Mouse (Mus musculus) midbrain, embryonic 10.5 days (tissue): ENCODE measurements around the gene Wipf1. TPM values are rescaled to one million over a fixed set of nuclear protein-coding genes. Genes with fewer than 3 reads are reported as not detected.

ENCODE experiments used
- DNase-seq: peaks from one replicate; pipeline ENCODE4 v3.0.0-alpha.2; 2017; ENCODE audit warnings: low spot score
- H3K27ac ChIP-seq: fragments of 300-500 bp; sonication (generic); replicated peaks from 2 replicates; pipeline ENCODE4 v1.5.1; 2016; ENCODE audit warnings: mild to moderate bottlenecking
- H3K27me3 ChIP-seq: fragments of 300-500 bp; sonication (generic); 2 replicates; pipeline ENCODE4 v1.6.1; 2016; ENCODE audit warnings: low read depth, mild to moderate bottlenecking; ENCODE audit not compliant: poor library complexity, severe bottlenecking
- H3K36me3 ChIP-seq: fragments of 300-500 bp; sonication (generic); 2 replicates; pipeline ENCODE4 v1.6.1; 2016; ENCODE audit warnings: mild to moderate bottlenecking, moderate library complexity
- H3K4me1 ChIP-seq: fragments of 300-500 bp; sonication (generic); 2 replicates; pipeline ENCODE4 v1.6.1; 2016
- H3K4me3 ChIP-seq: fragments of 300-500 bp; sonication (generic); 2 replicates; pipeline ENCODE4 v1.5.1; 2016; ENCODE audit warnings: mild to moderate bottlenecking, moderate library complexity
- H3K9me3 ChIP-seq: fragments of 300-500 bp; sonication (generic); replicated peaks from 2 replicates; pipeline ENCODE4 v1.6.1; 2016; ENCODE audit warnings: mild to moderate bottlenecking
- WGBS: fragments of 180-500 bp; shearing (Covaris S2); methylation state at CpG from one replicate; pipeline ENCODE4 v1.1.7; 2016; 5-methylcytosine and 5-hydroxymethylcytosine counted together
- polyA plus RNA-seq: library from polyadenylated mRNA; unstranded; fragments of >200 nt; fragmentation: Nextera tagmentation; extraction: Ambion mirVana; gene quantifications from 2 replicates; pipeline ENCODE4 v1.2.1, GENCODE M21; 2016

The Wipf1 gene
- polyA plus RNA-seq, 1 experiment from 2014 or later, result 7.6 TPM

DNA sequence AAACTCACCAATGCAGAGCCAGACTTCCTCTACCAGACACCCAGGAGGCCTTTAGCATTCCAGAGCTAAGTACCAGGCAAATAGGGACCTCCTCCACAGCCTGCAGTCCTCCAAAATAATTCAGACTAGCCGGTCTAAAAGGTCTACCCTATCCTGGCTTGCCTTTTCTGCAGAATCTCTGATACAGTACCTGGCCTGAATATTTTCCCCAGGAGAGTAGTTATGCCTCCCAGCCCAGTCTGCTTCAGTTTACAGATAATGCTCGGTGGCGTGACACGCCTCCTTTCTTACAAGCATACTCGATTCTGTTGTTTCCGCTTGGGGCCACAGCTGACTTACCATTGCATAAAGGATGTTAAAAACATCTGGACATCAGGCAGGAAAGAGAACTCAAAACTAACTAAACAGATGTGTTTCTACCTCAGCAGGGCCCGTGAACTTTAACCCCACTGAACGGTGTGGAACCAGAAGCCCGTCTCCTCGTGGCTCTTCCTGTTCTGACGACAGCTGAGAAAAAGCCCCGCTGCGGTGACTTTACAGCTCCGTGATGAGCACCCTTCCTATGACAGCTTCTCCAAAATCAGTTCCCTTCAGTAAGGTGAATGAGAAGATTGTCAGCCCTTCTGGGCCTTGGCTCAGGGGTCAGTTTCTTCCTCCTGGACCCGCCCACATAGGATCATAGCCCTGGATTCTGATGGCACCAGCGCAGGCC, 33.8 kb downstream of the Wipf1 start:
- Histone ChIP-seq H3K9me3 (no peaks in the 10 kb centered on the region), H3K4me1 (0 out of 2 replicates have a peak, but pooled peaks cover 5% of the 10 kb centered on the region), H3K27me3 (no peaks in the 10 kb centered on the region), H3K36me3 (0 out of 2 replicates have a peak, but pooled peaks cover 1% of the 10 kb centered on the region), H3K27ac (no peak overlapping the region), H3K4me3 (no peak overlapping the region)
- WGBS, result 62% methylated on average over 16 of the region's 16 CpGs
- DNase-seq, result peak; percentile 25

DNA sequence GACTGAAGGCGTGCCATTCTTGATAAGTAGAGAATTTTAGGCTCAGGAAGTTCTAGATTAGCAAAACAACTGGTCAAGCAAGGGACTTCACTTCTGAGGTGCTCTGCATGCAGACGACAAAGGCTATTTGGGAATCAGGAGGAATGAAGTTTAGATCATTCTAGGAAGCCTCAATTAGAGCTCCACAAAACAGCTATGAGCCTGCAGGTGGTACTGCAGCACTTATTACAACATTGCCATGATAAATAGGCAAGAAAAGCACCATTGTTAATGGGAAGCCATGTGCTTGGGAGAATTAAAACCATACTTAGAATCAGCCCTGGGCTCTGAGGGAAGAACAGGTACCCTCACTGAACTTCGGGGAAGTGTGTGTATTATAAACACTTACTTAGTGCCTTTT, 36.0 kb downstream of the Wipf1 start:
- H3K4me3 ChIP-seq, result no peak overlapping the region
- no peak overlapping the region for H3K27ac ChIP-seq
- WGBS, result 78% methylated on average over 3 of the region's 3 CpGs
- no peak for DNase-seq
- H3K27me3 ChIP-seq, result no peaks in the 10 kb centered on the region
- H3K9me3 ChIP-seq, result no peaks in the 10 kb centered on the region
- no peaks in the 10 kb centered on the region for H3K36me3 ChIP-seq
- 0 out of 2 replicates have a peak, but pooled peaks cover 5% of the 10 kb centered on the region for H3K4me1 ChIP-seq

DNA sequence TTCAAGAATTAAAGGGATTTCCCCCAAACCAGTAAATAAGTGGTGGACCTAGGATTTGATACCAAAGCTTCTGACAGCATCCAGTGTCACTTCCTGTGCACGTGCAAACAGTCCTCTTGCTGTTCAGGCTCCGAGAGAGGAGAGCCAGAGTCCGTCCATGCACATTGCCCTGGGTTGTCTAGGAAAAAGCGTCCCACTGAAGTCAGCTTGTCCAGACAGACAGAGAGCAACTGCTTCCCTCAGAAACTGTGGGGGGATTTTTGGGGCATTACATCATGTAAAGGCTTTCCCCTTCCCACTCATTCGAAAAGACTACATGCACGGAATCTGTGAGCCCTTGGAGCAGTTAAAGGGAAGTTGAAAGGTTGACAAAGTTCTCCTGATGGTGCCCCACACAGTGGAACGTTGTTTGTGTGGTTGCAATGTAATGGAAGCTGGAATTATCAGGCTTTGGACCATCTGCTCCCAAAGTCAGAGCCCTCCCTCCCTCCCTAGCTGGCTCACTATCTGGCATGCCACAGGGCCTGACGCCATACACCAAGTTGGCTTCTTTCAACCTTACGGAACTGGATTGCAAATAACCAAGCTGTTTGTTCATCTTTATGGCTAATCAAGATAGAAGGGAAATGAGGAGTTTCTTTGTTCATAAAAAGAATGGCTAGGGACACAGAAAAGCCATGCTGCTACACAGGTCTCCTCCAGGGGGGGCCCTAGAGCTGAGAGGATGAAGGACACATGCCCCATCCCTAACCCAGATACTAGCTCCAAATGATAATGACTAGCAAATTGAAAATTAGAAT, 37.9 kb downstream of the Wipf1 start:
- H3K4me3 ChIP-seq, result no peak overlapping the region
- no peaks in the 10 kb centered on the region for H3K9me3 ChIP-seq
- peaks cover 6% of the 10 kb centered on the region; the same call in 1 of the 2 replicates for H3K4me1 ChIP-seq
- no peak for DNase-seq
- H3K36me3 ChIP-seq, result no peaks in the 10 kb centered on the region
- 73% methylated on average over 9 of the region's 9 CpGs for WGBS
- H3K27me3 ChIP-seq, result no peaks in the 10 kb centered on the region
- H3K27ac ChIP-seq, result no peak overlapping the region; the same call in 1 of the 2 replicates

GRCm38 (mm10) chr2:73490466-73490865, 39.1 kb downstream of the Wipf1 start:
- 82% methylated on average over 1 of the region's 1 CpGs for WGBS
- Histone ChIP-seq H3K9me3 (no peaks in the 10 kb centered on the region), H3K4me1 (peaks cover 6% of the 10 kb centered on the region; the same call in 1 of the 2 replicates), H3K27ac (no peak overlapping the region), H3K27me3 (no peaks in the 10 kb centered on the region), H3K4me3 (no peak overlapping the region), H3K36me3 (no peaks in the 10 kb centered on the region)
- DNase-seq, result no peak

GRCm38 (mm10) chr2:73486120-73486601, 43.4 kb downstream of the Wipf1 start:
- Histone ChIP-seq H3K9me3 (no peaks in the 10 kb centered on the region), H3K4me3 (no peak overlapping the region), H3K4me1 (peaks cover 28% of the 10 kb centered on the region), H3K27ac (0 out of 2 replicates have a peak overlapping the region, but pooled peaks have one; percentile 1), H3K36me3 (no peaks in the 10 kb centered on the region), H3K27me3 (no peaks in the 10 kb centered on the region)
- DNase-seq, result no peak
- WGBS, result 88% methylated on average over 8 of the region's 8 CpGs

DNA sequence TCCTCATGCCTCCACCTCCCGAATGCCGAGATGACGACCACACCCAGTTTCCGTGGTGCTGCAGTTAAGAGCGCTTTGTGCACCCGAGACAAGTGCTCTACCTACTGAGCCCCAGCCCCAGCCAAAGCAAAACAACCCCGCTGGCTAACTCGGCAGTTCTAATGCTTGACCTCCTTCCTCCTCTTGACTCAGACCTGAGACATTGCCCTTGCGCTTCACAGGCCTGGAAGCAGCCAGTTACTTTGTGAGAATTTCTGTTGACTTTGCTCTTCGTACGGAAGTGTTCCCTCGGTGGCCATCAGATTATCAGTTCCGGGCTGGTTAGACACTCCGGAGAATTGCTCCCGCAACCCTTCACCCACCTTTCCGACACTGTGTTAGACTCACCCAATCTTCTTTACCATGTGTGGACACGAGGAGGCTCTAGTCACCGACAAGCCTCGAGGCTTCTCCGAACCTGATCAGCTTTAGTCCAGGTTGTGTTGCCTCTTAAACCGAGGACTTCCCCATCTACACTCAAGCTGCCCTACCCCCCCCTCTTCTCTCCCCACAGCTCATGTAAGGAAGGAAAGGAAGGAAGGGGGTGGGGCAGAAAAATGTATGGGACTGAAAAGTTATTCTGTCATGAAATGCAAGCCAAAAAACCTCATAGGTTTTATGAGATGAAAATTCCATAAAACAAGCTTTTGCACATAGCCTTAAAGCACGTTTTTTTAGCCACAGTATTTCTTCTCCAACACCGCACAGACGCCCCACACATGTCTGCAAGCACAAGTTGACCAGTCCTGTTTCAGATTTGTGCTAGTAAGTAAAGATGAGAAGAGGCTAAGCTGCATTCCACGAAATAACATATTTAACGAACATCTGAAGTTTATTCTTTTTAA, 44.1 kb downstream of the Wipf1 start:
- Histone ChIP-seq H3K27me3 (no peaks in the 10 kb centered on the region), H3K4me3 (no peak overlapping the region), H3K36me3 (no peaks in the 10 kb centered on the region), H3K9me3 (no peaks in the 10 kb centered on the region), H3K27ac (peak overlapping the region; percentile 73), H3K4me1 (peaks cover 30% of the 10 kb centered on the region)
- WGBS, result 77% methylated on average over 26 of the region's 26 CpGs
- DNase-seq, result no peak

- H3K4me1 ChIP-seq, result peaks cover 30% of the 10 kb centered on the region
These were observed 44.8 kb downstream of the Wipf1 start for GRCm38 (mm10) chr2:73484561-73485235.

GRCm38 (mm10) chr2:73478805-73479204, 50.7 kb downstream of the Wipf1 start:
- Histone ChIP-seq H3K4me3 (no peak overlapping the region), H3K27me3 (no peaks in the 10 kb centered on the region), H3K27ac (no peak overlapping the region), H3K36me3 (peaks cover 14% of the 10 kb centered on the region; the same call in 1 of the 2 replicates), H3K9me3 (no peaks in the 10 kb centered on the region; the same call in 1 of the 2 replicates), H3K4me1 (peaks cover 9% of the 10 kb centered on the region)
- DNase-seq, result no peak
- 93% methylated on average over 6 of the region's 6 CpGs for WGBS

More at GRCm38 (mm10) chr2:73484561-73485235, 44.8 kb downstream of the Wipf1 start:
- DNase-seq, result no peak
- Histone ChIP-seq H3K27me3 (no peaks in the 10 kb centered on the region), H3K9me3 (no peaks in the 10 kb centered on the region), H3K27ac (peak overlapping the region; percentile 73), H3K4me3 (no peak overlapping the region), H3K36me3 (peaks cover 6% of the 10 kb centered on the region; the same call in 1 of the 2 replicates)
- 56% methylated on average over 15 of the region's 15 CpGs for WGBS

DNA sequence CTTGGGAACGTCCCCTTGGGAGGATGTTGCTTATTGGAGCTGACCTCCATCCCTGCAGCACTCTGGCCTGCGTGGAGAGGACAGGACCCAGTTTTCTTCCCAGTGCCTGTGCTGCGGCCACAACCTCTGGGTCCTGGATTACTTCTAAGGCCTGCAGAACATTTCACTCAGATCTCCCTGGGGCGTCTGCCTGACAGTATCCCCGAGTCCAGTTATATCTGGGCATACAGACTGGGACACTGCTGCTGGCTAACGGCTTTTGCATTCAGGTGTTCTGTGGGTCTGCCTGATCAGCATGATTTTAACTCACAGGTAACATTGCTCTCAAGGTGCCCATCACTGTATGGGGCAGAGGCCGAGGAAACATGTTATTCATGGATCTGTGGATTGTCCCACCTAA, 52.0 kb downstream of the Wipf1 start:
- Histone ChIP-seq H3K27me3 (no peaks in the 10 kb centered on the region), H3K4me1 (peaks cover 8% of the 10 kb centered on the region), H3K4me3 (no peak overlapping the region), H3K27ac (no peak overlapping the region), H3K36me3 (peaks cover 14% of the 10 kb centered on the region; the same call in 1 of the 2 replicates), H3K9me3 (no peaks in the 10 kb centered on the region; the same call in 1 of the 2 replicates)
- WGBS, result 91% methylated on average over 7 of the region's 7 CpGs
- no peak for DNase-seq

- Histone ChIP-seq H3K27me3 (no peaks in the 10 kb centered on the region), H3K4me3 (no peak overlapping the region), H3K27ac (no peak overlapping the region), H3K4me1 (no peaks in the 10 kb centered on the region), H3K9me3 (no peaks in the 10 kb centered on the region; the same call in 1 of the 2 replicates), H3K36me3 (peaks cover 14% of the 10 kb centered on the region; the same call in 1 of the 2 replicates)
- 74% methylated on average over 3 of the region's 3 CpGs for WGBS
- no peak for DNase-seq
These were observed 54.0 kb downstream of the Wipf1 start for GRCm38 (mm10) chr2:73475519-73475918.

DNA sequence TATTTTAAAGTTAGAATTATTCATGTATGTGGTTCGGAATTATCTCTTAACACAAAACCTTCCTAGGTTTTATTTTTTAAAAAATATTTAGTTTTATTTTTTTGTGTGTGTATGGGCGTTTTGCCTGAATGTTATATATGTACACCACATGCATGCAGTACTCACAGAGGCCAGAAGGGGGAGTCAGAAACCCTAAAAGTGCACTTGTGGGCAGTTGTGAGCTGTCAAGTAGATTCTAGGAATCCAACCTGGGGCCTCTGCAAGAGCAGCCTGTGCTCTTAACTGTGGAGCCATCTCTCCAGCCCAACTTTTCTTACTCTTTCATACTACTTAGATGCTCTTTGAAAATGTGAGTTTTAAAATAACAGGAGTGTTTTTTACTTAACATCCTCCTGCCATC, 57.4 kb downstream of the Wipf1 start:
- no peaks in the 10 kb centered on the region for H3K9me3 ChIP-seq
- H3K4me1 ChIP-seq, result 0 out of 2 replicates have a peak, but pooled peaks cover 3% of the 10 kb centered on the region
- no peaks in the 10 kb centered on the region for H3K36me3 ChIP-seq
- no peak for DNase-seq
- no peak overlapping the region for H3K4me3 ChIP-seq
- no peaks in the 10 kb centered on the region for H3K27me3 ChIP-seq
- H3K27ac ChIP-seq, result no peak overlapping the region
- whole genome bisulfite sequencing, result 87% methylated on average over 2 of the region's 2 CpGs
